Mouse (Mus musculus): ENCODE results near the gene Clic1.

DNA sequence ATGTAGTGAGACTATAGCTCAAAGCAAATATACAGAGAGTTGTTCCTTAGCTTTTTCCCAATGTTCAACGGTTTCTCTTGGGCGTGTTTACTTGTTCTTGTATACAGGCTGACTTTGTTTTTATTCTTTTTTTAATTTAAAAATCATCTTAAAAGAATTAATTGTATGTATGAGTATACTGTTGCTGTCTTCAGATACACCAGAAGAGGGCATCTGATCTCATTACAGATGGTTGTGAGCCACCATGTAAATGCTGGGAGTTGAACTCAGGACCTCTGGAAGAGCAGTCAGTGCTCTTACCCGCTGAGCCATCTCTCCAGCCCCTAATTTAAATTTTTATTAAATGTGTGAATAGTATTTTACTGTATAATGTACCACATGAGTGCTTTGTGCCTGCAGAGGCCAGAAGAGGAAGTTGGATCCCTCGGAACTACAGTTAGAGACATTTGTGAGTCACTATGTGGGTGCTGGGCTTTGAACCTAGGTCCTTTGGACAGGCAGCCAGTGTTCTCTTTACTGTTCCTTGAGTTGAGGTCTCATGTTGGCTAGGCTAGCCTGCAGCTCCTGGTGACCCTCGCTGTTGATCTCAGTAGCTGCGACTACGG, 42.3 kb upstream of the Clic1 start:
- TF ChIP-seq CTCF (IDR thresholded peaks at IDR 0.05) (peak; percentile 50), POLR2A (IDR thresholded peaks at IDR 0.05; ENCODE audit: insufficient read depth, low read depth, low read length) (no peak), EP300 (IDR thresholded peaks at IDR 0.05; ENCODE audit: insufficient read depth, low read depth, low read length) (no peak)
